Mouse (Mus musculus): Measurements from ENCODE around the gene Gpd1. TPM values are rescaled to one million over a fixed set of nuclear protein-coding genes. Genes with fewer than 3 reads are reported as not detected.
A peak's percentile ranks its signal among the peaks of the same experiment; 100 is the strongest.
"Not testable (repeated sequence)": the region's sequence is repeated elsewhere in the genome, so short reads cannot be mapped to it uniquely, and the experiment has no call there.

The Gpd1 gene
- polyA plus RNA-seq, 1 experiment = 4.5 TPM

DNA sequence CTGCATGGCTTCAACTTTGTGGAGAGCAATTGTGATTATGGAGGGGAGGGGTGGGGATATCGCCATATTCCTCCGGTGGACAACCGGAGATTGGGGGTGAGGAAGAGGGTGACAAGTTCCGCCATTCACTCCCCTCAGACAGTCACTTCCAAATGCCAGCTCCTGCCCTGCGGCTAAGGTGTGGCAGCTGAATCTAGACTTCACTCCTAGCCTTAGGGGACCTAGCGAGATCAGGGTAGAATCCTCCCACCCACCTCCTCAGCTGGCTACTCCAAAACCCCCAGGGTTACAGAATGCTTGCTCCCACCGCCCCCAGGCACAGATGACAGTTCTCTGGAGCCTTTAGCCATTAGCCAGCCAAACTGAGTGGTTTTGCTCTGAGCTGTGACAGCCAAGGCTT, 38.3 kb upstream of the Gpd1 start:
- TF ChIP-seq POLR2A (IDR thresholded peaks at IDR 0.05; ENCODE audit: borderline replicate concordance, extremely low read depth, insufficient read depth, insufficient read length, poor library complexity, severe bottlenecking) = no peak
- TF ChIP-seq CTCF (IDR thresholded peaks at IDR 0.05; ENCODE audit: borderline replicate concordance, extremely low read depth, insufficient read depth, insufficient read length) = no peak
- no peak for DNase-seq (ENCODE audit: low read depth)

DNA sequence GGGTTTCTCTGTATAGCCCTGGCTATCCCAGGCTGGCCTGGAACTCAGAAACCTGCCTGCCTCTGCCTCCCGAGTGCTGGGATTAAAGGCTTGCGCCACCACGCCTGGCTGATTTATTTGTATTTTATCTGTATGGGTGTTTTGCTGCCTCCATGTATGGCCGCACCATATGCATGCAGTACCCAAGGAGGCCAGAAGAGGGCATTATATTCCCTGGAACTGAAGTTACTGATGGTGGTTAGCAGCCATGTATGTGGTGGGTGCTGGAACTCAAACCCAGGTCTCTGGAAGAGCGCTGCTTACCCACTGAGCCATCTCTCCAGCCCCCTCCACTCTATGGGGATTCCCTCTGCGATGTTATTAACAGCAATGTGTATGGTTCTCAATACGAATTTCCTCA, 34.4 kb upstream of the Gpd1 start:
- no peak for DNase-seq (ENCODE audit: low read depth)
- TF ChIP-seq CTCF (IDR thresholded peaks at IDR 0.05; ENCODE audit: borderline replicate concordance, extremely low read depth, insufficient read depth, insufficient read length) (peak; percentile 41; the same call in 1 of the 2 replicates), POLR2A (IDR thresholded peaks at IDR 0.05; ENCODE audit: borderline replicate concordance, extremely low read depth, insufficient read depth, insufficient read length, poor library complexity, severe bottlenecking) (no peak)

DNA sequence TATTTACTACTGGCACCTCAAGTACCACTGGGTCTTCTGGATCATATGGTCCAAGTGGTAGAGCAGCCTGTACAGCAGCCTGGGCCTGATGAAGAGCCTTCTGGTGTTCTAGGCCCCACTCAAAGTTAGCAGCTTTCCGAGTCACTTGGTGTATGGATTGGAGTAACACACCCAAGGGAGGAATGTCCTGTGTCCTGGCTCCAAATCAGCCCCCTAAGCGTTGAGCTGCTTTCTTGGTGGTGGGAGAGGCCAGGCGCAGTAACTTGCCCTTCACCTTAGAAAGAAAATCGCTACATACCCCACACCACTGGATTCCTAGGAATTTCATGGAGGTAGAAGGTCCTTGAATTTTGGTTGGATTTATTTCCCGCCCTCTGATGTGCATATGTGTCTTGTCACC, 33.2 kb upstream of the Gpd1 start:
- TF ChIP-seq CTCF (IDR thresholded peaks at IDR 0.05; ENCODE audit: borderline replicate concordance, extremely low read depth, insufficient read depth, insufficient read length) (no peak), POLR2A (IDR thresholded peaks at IDR 0.05; ENCODE audit: borderline replicate concordance, extremely low read depth, insufficient read depth, insufficient read length, poor library complexity, severe bottlenecking) (no peak)
- DNase-seq (ENCODE audit: low read depth) = no peak

- TF ChIP-seq POLR2A (IDR thresholded peaks at IDR 0.05; ENCODE audit: borderline replicate concordance, extremely low read depth, insufficient read depth, insufficient read length, poor library complexity, severe bottlenecking) (no peak), CTCF (IDR thresholded peaks at IDR 0.05; ENCODE audit: borderline replicate concordance, extremely low read depth, insufficient read depth, insufficient read length) (peak; percentile 95)
- DNase-seq (ENCODE audit: low read depth) = peak; percentile 83
Measured at GRCm38 (mm10) chr15:99688712-99689111, 28.6 kb upstream of the Gpd1 start.

DNA sequence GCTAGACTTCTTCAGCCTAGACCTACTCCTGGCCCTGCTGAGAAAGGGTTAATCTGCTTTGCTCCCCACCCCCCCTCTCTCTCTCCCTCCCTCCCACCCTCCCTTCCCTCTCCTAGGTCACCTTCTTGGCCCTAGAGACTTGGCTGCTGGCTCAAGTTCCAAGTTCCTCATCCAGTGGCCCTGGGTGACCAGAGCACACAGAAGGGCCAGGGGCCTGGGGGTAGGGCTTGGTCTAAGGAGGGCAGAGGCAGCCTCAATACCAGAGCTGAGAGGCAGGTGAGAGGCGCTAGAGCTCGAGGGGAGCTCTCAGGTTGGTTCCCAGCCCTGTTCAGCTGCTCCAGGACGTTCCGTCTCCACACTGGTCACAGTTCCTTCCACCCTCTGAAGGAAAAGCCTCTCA, 26.4 kb upstream of the Gpd1 start:
- TF ChIP-seq CTCF (IDR thresholded peaks at IDR 0.05; ENCODE audit: borderline replicate concordance, extremely low read depth, insufficient read depth, insufficient read length) = no peak
- TF ChIP-seq POLR2A (IDR thresholded peaks at IDR 0.05; ENCODE audit: borderline replicate concordance, extremely low read depth, insufficient read depth, insufficient read length, poor library complexity, severe bottlenecking) = no peak
- no peak for DNase-seq (ENCODE audit: low read depth)

DNA sequence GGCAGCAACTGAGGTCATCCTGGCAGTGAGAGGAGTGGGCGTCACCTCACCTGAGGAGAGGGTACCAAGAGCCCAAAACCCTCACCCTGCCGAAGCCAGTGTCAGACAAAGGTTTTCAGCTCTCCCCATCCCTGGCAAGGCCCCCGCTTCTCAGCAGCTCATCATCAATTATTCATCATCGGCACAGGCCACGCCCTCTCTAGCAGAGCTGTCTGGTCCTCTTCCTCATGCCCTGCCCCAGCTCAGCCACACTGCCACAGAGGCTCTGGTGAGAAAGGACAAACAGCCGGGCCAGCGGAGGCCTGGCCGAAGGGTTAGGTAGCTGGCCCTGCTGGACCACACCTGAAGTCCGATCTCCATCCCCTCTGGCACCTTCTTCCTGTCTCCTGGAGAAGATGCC, 25.3 kb upstream of the Gpd1 start:
- TF ChIP-seq POLR2A (IDR thresholded peaks at IDR 0.05; ENCODE audit: borderline replicate concordance, extremely low read depth, insufficient read depth, insufficient read length, poor library complexity, severe bottlenecking) (no peak), CTCF (IDR thresholded peaks at IDR 0.05; ENCODE audit: borderline replicate concordance, extremely low read depth, insufficient read depth, insufficient read length) (no peak)
- no peak for DNase-seq (ENCODE audit: low read depth)

DNA sequence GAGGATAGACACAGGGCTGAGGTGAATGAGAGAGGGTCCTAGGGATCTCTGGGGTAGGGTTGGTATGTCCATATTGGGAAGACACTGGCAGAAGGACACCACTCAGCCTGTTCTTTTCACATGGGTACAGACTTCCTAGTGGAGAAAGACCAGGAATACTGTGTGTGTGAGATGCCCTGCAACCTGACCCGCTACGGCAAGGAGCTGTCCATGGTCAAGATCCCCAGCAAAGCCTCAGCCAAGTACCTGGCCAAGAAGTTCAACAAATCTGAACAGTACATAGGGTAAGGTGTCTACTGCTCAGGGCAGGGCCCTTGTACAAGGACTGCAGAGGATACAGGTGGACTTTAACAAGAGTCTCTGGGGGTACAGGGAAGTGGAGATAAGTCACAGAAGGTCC, 20.0 kb upstream of the Gpd1 start:
- no peak for DNase-seq (ENCODE audit: low read depth)
- TF ChIP-seq CTCF (IDR thresholded peaks at IDR 0.05; ENCODE audit: borderline replicate concordance, extremely low read depth, insufficient read depth, insufficient read length) (no peak), POLR2A (IDR thresholded peaks at IDR 0.05; ENCODE audit: borderline replicate concordance, extremely low read depth, insufficient read depth, insufficient read length, poor library complexity, severe bottlenecking) (no peak)

DNA sequence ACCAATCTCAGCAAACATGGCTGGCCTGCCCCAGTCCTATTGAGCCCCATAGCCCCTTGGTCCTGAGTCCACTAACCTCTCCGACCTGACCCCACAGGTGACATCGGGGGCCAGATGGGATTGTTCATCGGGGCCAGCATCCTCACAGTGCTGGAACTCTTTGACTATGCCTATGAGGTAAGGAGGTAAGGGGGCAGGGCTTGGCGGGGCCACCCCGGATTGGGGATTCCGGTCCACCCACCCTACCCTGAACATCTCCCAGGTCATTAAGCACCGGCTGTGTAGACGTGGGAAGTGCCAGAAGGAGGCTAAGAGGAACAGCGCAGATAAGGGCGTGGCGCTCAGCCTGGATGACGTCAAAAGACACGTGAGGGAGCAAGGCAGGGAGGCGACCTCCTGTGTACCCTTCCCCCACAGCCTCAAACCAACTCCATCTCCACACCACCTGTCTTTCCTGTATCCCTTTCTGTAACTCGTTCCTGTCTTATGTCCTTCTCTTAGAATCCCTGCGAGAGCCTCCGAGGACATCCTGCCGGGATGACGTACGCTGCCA, 18.7 kb upstream of the Gpd1 start:
- DNase-seq (ENCODE audit: low read depth) = peak; percentile 12
- TF ChIP-seq POLR2A (IDR thresholded peaks at IDR 0.05; ENCODE audit: borderline replicate concordance, extremely low read depth, insufficient read depth, insufficient read length, poor library complexity, severe bottlenecking) = no peak
- TF ChIP-seq CTCF (IDR thresholded peaks at IDR 0.05; ENCODE audit: borderline replicate concordance, extremely low read depth, insufficient read depth, insufficient read length) = no peak

GRCm38 (mm10) chr15:99699715-99700114, 17.6 kb upstream of the Gpd1 start:
- TF ChIP-seq CTCF (IDR thresholded peaks at IDR 0.05; ENCODE audit: borderline replicate concordance, extremely low read depth, insufficient read depth, insufficient read length) (no peak), POLR2A (IDR thresholded peaks at IDR 0.05; ENCODE audit: borderline replicate concordance, extremely low read depth, insufficient read depth, insufficient read length, poor library complexity, severe bottlenecking) (no peak)
- DNase-seq (ENCODE audit: low read depth) = no peak

- TF ChIP-seq CTCF (IDR thresholded peaks at IDR 0.05; ENCODE audit: borderline replicate concordance, extremely low read depth, insufficient read depth, insufficient read length) (no peak), POLR2A (IDR thresholded peaks at IDR 0.05; ENCODE audit: borderline replicate concordance, extremely low read depth, insufficient read depth, insufficient read length, poor library complexity, severe bottlenecking) (no peak)
- no peak for DNase-seq (ENCODE audit: low read depth)
Measured at GRCm38 (mm10) chr15:99700219-99701106, 16.9 kb upstream of the Gpd1 start.

GRCm38 (mm10) chr15:99701640-99701998, 15.7 kb upstream of the Gpd1 start:
- DNase-seq (ENCODE audit: low read depth) = not testable (repeated sequence)

Data from brain, embryonic 14.5 days (tissue).